Mouse (Mus musculus): Measurements from ENCODE around the gene Psapl1.
A peak's percentile ranks its signal among the peaks of the same experiment; 100 is the strongest.

GRCm38 (mm10) chr5:36223787-36224186 is 20.0 kb downstream of the Psapl1 start:
- TF ChIP-seq JUND (conservative IDR thresholded peaks at IDR 0.05; ENCODE audit: low read depth, low read length) (no peak), POLR2A (IDR thresholded peaks at IDR 0.05; ENCODE audit: low read depth, low read length) (no peak), CTCF (conservative IDR thresholded peaks at IDR 0.05 in 1 of 2, IDR thresholded peaks at IDR 0.05 in 1 of 2; ENCODE audit: low read depth in 2 of 2, low read length in 2 of 2) (peak; percentile 53 to 86), E2F4 (IDR thresholded peaks at IDR 0.05; ENCODE audit: insufficient replicate concordance, low read depth, low read length) (no peak), ZMIZ1 (IDR thresholded peaks at IDR 0.05; ENCODE audit: low read depth, low read length) (no peak), USF1 (IDR thresholded peaks at IDR 0.05; ENCODE audit: low read depth, low read length) (no peak), GABPA (IDR thresholded peaks at IDR 0.05; ENCODE audit: insufficient replicate concordance, low read depth, low read length) (no peak), EP300 (IDR thresholded peaks at IDR 0.05; ENCODE audit: low read length) (no peak), MEF2A (IDR thresholded peaks at IDR 0.05; ENCODE audit: borderline replicate concordance, low read depth, low read length) (no peak)
